Mouse (Mus musculus): Measurements from ENCODE around the gene Olfr457.
"Not testable (repeated sequence)": the region's sequence is repeated elsewhere in the genome, so short reads cannot be mapped to it uniquely, and the experiment has no call there.

Olfr457 gene

DNA sequence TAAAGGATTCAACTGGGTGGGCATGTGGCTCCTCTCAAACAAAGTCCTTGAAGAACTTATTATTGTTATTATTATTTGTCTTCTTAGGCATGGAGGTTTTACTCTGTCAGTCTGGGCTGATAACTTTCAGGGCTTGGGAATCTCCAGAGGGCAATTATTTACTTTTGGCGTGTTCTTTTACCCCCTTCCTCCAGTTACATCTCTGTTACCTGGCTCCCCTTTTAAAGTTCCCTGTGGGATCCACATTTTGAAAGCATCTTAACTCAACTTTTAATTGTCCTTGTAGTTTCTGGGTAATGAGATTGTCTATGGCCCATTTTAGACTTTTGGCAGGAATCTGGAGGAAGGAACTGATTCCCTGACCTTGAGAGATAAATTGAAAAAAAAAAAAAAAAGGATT is at the start of gene Olfr457:
Gene Olfr457 (minus strand): TSS at position 101 of the 400 bp plus-strand sequence.
- no peak for DNase-seq (ENCODE audit: low read depth)

DNA sequence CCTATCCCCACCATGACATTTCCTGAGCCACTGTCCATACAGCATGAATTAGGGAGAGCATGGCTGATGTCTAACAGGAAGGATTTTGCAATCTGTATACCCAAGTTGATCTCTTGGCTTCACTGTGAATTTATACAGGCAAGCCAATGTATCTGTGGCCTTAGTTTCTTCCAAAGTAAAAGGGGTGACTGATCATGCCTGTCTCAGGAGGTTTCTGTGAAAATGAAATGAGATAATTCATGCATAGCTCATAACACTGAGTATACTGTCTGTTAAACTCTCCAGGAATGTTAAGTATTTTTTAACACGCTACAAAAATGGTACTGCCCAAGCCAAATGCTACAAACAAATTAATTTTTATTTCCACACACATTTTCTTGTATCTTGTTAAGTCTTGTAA is 37.3 kb upstream of the Olfr457 start:
- DNase-seq (ENCODE audit: low read depth) = no peak

DNA sequence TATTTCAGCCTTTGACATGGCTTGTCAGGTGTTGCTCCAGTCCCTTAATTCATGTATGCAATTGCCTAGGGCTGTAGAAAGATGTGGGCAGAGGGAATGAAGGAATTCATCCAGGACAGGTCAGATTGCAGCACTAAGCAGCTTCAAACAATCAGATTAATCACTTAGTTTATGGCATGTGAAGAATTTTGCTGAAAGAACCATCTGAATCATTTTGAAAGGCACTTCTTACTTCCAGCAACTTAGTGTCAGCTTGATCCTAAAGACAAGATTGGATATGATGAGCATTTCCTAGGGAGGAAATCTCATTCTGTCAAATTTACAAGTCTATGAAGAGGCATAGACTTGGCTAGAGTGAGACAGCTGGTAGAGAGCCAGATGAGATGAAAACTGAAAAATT is 33.2 kb upstream of the Olfr457 start:
- DNase-seq (ENCODE audit: low read depth) = no peak

DNA sequence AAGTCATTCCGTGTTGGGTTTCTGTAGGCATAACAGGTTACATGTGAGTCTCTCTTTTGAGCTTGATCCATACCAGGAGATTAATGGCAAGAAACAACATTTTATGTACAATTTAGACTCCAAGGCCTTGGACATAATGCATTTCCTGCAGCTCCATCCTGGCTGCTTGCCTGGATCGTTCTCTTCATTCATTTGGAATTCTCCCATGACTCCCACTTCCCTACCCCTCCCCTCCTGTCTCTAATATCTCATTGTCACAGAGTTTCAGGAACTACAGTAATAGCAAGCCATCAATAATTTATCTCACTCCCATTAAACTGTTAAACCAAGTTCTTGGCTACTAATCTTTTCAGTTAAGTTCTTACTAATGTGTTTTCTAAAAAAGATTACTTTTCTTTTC is 27.3 kb upstream of the Olfr457 start:
- DNase-seq (ENCODE audit: low read depth) = no peak

DNA sequence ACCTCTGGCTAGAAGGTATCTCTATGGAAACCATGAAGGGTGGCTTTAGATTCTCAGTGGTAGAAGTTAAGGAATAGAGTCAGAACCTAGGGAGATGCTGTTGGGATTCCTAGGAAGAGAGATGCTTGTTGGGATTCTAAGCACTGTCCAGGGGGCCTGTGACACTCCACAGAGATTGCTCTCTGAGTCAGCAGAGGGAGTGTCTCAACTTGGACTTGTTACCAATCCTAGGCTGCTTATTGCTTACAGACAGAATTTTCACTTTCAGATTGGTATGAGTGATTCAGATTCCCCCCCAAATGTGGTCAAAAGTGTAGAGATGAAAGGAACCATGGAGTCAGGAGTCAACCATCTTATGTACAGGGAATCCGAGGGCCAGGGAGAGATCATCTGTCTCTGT is 13.6 kb upstream of the Olfr457 start:
- DNase-seq (ENCODE audit: low read depth) = no peak

DNA sequence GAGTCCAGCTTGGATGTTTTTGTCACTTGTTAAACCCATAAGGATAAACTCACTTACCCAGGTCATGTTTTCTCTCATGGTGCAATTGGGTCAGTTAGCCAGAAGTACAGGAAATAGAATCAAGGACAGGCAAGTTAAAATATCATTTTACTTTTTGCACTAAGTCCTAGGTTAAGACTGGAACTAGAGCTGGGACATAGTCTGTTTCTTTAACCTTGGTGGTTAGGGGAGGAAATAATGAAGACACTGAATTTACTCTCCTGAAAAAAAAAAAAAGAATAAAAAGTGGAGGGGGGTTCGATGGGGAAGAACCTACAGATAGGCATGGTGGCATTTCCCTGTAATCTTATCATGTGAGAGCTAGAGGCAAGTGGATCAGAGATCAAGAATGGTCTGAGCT is 11.0 kb upstream of the Olfr457 start, which contains the start of gene Olfr456:
Gene Olfr456 (minus strand): TSS at position 101 of the 400 bp plus-strand sequence.
- DNase-seq (ENCODE audit: low read depth) = no peak

DNA sequence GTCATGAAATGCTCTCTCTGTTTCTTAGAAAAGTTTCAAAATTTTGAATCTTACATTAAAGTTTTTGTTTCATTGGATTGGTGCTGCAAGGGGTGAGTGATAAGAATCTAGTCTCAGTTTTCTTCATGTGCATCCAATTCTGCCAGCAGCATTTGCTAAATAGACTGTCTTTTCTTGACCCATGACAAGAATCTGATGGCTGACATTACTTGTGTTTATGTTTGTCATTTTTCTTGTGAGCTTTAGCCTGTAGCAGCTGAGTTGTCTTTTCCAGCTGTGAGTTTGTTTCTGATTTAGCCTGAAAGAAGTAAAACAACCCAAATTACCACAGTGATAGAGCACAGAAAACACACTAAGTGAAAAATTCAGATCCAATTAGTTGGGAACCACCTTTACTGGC is 8.5 kb upstream of the Olfr457 start:
- no peak for DNase-seq (ENCODE audit: low read depth)

DNA sequence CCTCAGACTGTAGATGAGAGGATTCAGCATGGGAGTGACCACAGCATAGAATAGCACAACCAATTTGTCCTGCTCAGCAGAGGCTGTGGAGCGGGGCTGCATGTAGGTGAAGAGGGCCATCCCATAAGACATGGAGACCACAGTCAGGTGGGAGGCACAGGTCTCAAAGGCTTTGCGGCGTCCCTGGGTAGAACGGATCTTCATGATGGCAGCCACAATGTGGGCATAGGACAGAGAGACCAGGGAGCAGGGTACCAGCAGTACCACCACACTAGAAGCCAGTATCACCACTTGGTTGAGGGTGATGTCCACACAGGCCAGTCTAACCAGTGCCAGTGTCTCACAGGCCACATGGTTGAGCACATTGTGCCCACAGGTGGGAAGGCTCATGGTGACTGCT is 4.8 kb downstream of the Olfr457 start:
- DNase-seq (ENCODE audit: low read depth) = not testable (repeated sequence)

DNA sequence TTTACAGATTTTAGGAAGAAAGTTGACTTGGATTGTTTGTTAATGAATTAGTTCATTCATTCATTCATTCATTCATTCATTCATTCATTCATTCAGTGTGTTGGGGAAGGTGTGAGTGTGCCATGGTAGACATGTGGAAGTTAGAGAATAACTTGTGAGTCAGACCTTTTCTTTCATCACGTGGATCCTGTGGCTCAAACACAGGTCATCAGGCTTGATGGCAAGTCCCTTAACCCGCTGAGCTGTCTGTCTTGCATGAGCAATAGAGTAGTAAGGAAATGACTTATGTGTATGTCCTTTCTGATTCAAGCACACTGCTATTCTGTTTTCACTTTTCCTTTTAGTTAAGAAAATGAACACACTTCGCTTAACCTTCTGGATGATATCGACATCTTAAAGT is 5.6 kb downstream of the Olfr457 start:
- DNase-seq (ENCODE audit: low read depth) = no peak

DNA sequence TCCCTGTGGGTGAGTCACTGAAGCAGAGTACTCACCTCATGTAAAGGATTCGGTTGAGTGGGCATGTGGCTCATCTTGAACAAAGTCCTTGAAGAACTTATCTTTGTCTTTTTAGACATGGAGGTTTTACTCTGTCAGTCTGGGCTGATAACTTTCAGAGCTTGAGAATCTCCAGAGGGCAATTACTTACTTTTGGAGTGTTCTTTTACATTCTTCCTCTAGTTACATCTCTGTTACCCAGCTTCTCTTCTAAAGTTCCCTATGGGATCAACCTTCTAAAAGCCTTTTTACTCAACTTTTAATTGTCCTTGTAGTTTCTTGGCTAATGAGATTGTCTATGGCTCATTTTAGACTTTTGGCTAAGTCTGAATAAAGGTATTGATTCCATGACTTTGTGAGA is 11.0 kb downstream of the Olfr457 start, which contains the start of gene Olfr458:
Gene Olfr458 (minus strand): TSS at position 101 of the 400 bp plus-strand sequence.
- DNase-seq (ENCODE audit: low read depth) = no peak

DNA sequence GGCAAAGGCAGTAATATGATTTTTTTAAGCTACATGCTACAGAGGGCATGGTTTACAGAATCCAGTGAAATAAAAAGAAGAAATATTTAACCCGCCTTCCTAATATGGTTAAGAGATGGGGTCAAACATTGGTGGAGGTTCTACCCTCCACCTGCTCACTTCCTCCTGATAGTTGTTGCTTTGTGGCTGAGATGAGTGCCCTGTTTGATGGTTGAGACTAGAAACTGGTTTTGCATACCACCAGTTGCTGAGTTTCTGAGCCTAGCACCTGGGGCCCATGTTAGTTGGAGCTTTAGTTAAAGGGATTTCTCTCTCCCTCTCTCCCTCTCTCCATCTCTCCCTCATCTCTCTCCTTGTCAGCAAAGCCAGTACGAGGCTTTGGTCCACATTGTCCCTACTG is 28.8 kb downstream of the Olfr457 start:
- no peak for DNase-seq (ENCODE audit: low read depth)

DNA sequence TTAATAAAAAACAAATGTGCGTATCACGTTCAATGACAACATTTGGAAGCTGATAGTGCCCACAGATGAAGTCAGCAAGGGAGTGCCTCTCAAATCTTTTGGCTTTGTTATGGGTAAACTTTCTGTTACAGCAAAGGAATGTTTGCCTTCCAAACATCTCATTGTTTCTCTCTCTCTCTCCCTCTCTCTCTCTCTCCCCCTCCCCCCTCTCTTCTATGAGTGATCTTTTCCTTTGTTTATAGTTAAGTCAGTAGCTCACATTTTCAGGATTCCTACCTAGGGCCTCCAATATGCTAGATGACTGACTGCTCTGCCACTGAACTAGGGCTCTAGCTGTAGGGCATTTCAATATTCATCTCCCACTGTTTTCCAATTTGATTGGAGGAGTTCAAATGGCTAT is 31.6 kb downstream of the Olfr457 start:
- no peak for DNase-seq (ENCODE audit: low read depth)

DNA sequence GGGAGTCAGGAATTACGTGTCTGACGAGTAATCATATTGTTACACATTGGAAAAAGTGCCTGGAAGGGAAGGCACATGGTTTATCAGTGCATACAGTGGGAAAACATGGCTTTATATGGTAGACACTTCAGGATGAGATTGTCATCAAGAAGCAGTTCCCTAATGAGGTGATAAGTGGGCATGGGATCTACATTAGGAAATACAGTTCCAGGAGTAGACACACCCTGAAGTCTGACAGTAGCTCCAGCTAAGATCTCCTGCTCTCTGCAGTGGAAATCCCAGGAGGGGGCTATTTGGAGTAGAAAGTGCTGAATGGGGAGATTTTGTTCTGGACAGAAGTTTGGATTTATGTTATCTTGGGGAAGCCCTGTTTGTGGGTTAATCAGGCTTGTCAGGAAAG is 34.7 kb downstream of the Olfr457 start:
- DNase-seq (ENCODE audit: low read depth) = no peak

DNA sequence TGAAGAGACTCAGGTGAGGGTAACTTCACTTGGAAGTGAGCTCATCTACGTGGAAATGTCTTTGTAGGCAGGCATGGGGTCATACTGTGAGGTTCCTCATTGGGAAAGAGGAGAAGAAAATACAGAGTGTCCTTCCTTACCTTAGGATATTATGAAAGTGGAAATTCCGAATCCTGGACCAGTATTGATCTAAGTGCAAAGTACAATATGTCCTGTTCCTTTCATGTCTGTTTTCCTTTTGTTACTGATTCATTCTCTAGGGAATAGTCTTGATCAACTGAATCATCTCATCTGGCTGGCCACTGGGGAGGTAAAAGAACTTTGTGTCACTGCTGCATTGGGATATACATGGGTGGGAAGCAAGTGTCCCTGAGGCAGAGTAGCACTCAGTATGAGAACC is 40.6 kb downstream of the Olfr457 start:
- no peak for DNase-seq (ENCODE audit: low read depth)

DNA sequence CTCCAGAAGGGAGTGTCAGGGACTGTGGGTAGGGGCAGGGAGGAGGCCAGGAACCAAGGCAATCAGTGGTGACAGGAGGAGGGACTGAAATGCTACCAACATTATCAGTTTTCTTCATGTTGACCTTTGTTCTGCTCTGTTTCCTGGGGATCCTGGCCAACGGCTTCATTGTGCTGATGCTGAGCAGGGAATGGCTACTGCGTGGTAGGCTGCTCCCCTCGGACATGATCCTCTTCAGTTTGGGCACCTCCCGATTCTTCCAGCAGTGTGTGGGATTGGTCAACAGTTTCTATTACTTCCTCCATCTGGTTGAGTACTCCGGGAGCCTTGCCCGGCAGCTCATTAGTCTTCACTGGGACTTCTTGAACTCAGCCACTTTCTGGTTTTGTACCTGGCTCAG is 41.7 kb downstream of the Olfr457 start, which contains the start of gene Tas2r126:
Gene Tas2r126 (plus strand): TSS at position 90 of the 400 bp plus-strand sequence.
- DNase-seq (ENCODE audit: low read depth) = no peak

DNA sequence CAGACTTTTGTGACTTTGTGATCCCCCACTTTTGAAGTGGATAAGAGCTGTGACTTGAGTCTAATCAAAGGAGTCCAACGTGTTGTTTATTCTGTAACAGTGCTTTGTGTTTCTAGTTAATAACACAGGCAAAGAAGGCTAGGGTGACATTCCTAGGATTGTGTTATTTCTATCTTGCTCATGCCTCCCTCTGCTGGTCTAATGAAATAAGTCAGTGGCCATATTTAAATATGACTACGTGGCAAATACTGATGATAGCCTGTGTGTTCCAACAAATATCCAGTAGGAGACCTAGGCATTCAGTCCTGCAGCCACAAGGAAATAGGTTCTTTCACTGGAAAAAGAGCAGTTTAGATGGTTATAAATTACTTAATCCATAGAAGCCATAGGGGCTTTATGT is 42.6 kb downstream of the Olfr457 start:
- DNase-seq (ENCODE audit: low read depth) = no peak

DNA sequence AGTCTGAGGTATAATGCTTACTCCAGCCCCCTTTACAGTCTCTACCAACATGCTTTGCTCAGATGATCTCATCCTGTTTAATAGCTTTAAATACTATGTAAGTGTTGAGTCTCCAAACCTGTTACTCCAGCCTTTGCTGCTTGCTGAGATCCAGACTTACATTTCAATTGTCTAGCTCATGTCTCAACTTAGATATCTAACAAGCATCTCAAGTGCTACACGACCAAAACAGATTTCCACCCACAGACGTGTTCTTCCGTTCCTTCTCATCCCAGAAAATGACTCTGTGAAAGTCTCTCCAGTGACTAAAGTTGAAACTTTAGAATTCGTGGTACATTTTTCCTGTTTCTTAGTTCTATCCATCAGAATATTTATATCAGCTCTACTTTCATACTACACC is 49.8 kb downstream of the Olfr457 start:
- no peak for DNase-seq (ENCODE audit: low read depth)

DNA sequence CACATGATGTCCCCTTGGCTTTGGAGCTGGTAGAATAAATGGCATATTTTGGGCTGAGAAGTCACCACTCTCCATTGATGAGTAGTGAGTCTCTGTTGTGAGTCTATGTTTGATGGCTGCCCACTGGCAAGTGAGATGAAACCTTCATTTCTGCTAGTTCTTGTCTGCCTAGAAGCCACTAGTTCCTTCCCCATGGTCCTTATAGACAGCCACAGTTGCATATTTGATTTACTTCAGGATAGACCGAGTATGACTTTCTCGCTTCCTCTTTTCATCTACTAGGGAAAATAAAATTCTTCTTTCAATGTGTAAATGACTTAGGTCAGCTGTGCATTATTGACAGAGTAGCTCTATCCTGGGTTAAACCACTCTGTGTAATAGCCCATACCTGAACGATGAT is 51.7 kb downstream of the Olfr457 start:
- DNase-seq (ENCODE audit: low read depth) = no peak

DNA sequence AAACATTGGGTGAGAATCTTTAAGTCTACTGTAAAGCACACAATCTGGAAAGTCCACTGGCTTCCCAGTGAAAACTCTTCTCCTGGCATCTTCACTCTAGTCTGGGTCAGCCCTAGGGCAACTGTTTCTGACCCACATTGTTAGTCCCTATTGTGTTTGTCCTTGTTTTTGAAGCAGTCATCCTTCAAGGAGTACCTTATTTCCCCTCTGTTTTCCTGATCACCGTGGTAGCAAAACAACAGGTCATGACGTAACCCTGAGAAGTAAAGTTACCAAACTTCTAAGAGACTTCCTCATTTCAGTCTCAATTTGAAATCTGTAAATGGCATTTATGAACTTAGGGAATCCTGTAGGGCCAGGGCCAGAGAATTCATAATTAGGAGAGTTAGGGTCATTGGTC is 54.7 kb downstream of the Olfr457 start:
- DNase-seq (ENCODE audit: low read depth) = no peak

DNA sequence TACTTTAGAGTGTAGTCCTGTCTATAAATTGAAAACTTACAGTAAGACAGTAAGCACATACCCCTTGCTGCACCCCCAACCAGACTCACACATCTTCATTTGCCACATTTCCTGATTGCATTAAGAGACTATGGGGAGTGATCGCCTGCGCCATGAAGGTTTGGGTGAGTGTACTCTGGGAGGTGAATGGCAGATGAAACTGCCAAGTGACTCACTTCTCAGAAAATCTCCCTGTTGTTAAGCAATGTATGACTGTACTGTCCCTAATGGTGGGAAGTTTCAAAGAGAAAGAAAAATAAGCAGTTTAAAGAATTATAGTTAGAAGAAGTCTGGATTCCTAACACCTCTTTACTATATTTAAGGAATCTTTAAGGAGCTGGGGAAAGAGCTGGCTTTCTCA is 56.7 kb downstream of the Olfr457 start:
- DNase-seq (ENCODE audit: low read depth) = no peak

All from c-Kit-positive CD71-positive TER-119-negative erythroid progenitor cells, embryonic 14.5 days (primary cell).